Mouse (Mus musculus) CD8-positive naive resting alpha-beta T cell, adult 57 days (primary cell): Measurements from ENCODE around the gene Gm21970. TPM values are rescaled to one million over a fixed set of nuclear protein-coding genes. Genes with fewer than 3 reads are reported as not detected.

Experiments
- total RNA-seq: library from RNA; stranded (reverse); gene quantifications from one replicate; pipeline ENCODE4 v1.2.4, GENCODE M21; 2023

Gm21970 gene
- not detected for total RNA-seq

DNA sequence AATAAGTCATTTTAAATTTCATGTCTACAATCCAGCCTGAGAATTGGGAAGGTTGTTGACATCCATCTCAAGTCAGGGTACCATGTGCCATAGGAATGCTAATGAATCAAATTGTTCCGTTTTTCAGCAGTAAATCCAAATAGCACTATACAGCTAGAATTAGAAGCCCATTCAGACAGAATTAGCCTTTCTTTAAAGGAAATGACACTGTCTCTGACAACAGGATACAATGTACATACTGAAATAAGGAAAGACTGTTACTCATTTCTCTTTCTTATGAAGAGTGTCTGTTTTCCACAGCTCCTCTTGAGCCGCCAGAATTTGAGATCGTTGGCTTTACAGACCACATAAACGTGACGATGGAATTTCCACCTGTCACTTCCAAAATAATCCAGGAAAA, at the start of gene Gm21970:
Gm21970 (plus strand) TSS at position 301 of the 400 bp plus-strand sequence.

DNA sequence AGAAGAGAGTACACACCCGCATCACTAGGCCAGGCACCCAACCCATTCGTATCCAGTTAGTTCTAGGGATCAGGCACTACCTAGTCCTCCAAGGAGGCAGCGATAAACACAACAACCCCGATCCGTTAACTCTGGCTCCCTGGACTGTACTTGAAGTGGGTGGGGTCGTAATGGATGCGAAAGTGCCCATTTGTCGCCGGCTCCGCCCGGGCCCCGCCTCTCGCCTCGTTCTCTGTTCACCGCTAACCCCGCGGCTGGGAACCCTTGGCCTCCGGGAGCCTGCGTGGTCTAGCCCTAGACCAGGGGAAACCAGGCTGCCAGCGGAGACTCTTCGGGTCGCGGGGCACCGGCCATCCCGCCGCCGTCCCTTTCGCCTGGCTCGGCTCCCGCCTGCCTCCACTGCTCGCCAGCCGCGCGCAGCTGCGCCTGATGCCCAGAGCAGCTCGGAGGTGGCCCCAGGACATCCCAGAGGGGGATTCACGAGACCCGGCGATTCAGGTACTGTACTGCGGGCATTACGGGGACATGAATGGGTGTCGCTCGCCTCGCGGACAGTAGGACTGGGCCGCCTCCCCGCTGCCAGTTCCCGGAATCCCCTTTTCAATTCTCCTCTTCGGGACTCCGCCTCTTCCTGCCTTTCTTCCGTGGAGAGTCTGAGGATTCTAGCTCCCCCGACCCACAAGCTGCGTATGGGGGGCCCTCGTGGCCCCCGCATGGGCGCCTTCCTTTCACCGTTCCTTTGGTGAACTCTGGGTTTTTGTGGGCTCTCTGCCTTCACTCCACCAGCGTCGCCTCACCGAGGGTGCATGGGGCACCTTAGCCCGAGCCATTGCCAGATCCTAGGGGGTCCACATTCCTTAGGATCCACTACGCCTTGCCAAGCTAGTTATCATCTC, 18.7 kb upstream of the Gm21970 start, which contains the start of gene Ifnar2:
Ifnar2 (plus strand) TSS at position 207 of the 896 bp plus-strand sequence.

DNA sequence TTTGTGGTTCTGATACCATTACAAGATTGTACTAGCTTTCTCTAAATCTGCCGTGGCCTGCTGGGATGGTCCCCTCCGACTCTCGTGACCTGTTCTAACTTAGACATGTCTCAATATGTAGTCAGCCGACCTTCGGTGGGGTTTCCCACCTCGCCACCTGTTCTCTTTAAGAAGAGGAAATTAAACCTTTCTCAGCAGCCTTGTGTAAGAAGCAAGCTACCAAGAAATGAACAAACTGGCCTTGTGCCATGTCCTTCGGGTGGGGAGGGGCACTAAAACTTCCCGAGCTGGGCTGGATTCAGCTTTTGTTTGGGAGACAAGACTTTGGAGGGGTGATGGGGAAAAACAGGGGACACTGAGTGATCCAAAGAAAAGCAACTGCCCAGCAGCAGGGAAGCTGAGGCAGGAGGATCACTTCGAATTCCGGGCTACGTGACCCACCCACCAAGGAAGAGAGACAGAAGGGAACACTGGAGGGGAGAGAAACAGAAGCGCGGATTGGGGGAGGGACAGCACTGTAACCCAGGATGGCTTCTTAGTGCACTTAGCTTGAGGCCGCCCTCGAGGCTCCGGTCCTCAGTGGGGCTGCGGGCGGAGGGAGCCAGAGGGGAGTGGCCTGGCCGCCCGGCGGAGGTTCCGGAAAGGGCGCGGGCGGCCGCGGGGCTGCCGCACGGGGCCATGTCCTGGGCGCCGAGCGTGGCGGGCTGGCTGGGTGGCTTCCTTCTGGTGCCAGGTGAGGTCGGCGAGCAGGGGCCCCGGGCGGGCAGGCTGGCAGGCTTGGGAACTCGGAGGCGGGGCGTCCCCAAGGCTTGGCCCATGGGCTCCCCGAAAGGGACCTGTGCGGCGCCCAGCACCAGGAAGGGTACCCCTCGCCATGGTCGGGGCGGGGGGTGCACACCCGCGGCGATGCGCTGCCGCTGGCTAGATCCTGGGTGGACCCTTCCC, 14.4 kb downstream of the Gm21970 start, which contains the start of gene Il10rb:
Il10rb (plus strand) TSS at position 525 of the 945 bp plus-strand sequence.

Other genes with a start within 250 kb of the Gm21970 start
- gene Olig2, start 166.3 kb upstream of the Gm21970 start, total RNA-seq, result not detected
- not detected for gene Olig1, start 121.9 kb upstream of the Gm21970 start, total RNA-seq
- gene Ifnar2, start 18.9 kb upstream of the Gm21970 start, total RNA-seq, result 59.4 TPM
- gene Il10rb, start 14.4 kb downstream of the Gm21970 start, total RNA-seq, result 61.6 TPM
- gene Ifnar1, start 93.5 kb downstream of the Gm21970 start, total RNA-seq, result 121 TPM
- gene Ifngr2, start 155.4 kb downstream of the Gm21970 start, total RNA-seq, result 107 TPM
- 19.6 TPM for gene Tmem50b, start 206.1 kb downstream of the Gm21970 start, total RNA-seq
- 0.98 TPM for gene Dnajc28, start 227.3 kb downstream of the Gm21970 start, total RNA-seq